8 mouse cellular contexts compared by ENCODE assay signal in genomic region chr9:94537970-94538822, GRCm38 (mm10). TPM values are rescaled to one million over a fixed set of nuclear protein-coding genes. Genes with fewer than 3 reads are reported as not detected.
DNase-seq lines count a peak whose midpoint lies in the region; ATAC-seq lines count a peak whose summit lies in the region.

Gene 1190002N15Rik (minus strand): TSS chr9:94538081.

- H3K4me1 ChIP-seq in embryonic facial prominence, embryonic 11.5 days (ENCODE audit: control insufficient read depth, insufficient read depth, low read length) = no peaks in the 10 kb centered on the region
- peaks cover 34% of the 10 kb centered on the region for H3K4me1 ChIP-seq in limb, embryonic 10.5 days
- peaks cover 21% of the 10 kb centered on the region for H3K4me1 ChIP-seq in midbrain, embryonic 12.5 days

- WGBS in embryonic facial prominence, embryonic 11.5 days = under 1% methylated on average over 51 of the region's 104 CpGs
- WGBS in limb, embryonic 10.5 days = under 1% methylated on average over 76 of the region's 104 CpGs
- WGBS in midbrain, embryonic 12.5 days = under 1% methylated on average over 73 of the region's 104 CpGs

- H3K9ac ChIP-seq in embryonic facial prominence, embryonic 11.5 days (replicated peaks; ENCODE audit: low read length) = peak within 1 kb of the TSS; percentile 75
- H3K9ac ChIP-seq in midbrain, embryonic 12.5 days (replicated peaks) = peak within 1 kb of the TSS; percentile 70

- peak; percentile 95 for DNase-seq in adrenal gland, postnatal 25 days
- peak; percentile 96 for DNase-seq in embryonic facial prominence, embryonic 11.5 days (ENCODE audit: low spot score)
- DNase-seq in heart, adult 11 months = peak; percentile 100
- DNase-seq in kidney, adult 18-20 months = peak; percentile 94
- peak; percentile 95 for DNase-seq in limb, embryonic 10.5 days (ENCODE audit: low spot score)
- DNase-seq in skeletal muscle tissue, adult 2 months (ENCODE audit: low read depth, low spot score) = peak; percentile 90
- DNase-seq in MN1 (ENCODE audit: low spot score) = no peak

- peak; percentile 92 for ATAC-seq in embryonic facial prominence, embryonic 11.5 days (replicated peaks; ENCODE audit: insufficient number of reproducible peaks, low FRiP score, low TSS enrichment, low read depth)
- ATAC-seq in midbrain, embryonic 12.5 days (ENCODE audit: low FRiP score, low read depth) = peak; percentile 92

- no peaks in the 10 kb centered on the region for H3K36me3 ChIP-seq in embryonic facial prominence, embryonic 11.5 days (replicated peaks; ENCODE audit: control insufficient read depth, insufficient read depth, low read depth, low read length)
- H3K36me3 ChIP-seq in limb, embryonic 10.5 days = no peaks in the 10 kb centered on the region
- H3K36me3 ChIP-seq in midbrain, embryonic 12.5 days = no peaks in the 10 kb centered on the region

- H3K4me2 ChIP-seq in embryonic facial prominence, embryonic 11.5 days (ENCODE audit: low read depth, low read length) = peak within 1 kb of the TSS; percentile 93
- H3K4me2 ChIP-seq in midbrain, embryonic 12.5 days (replicated peaks) = peak within 1 kb of the TSS; percentile 86

- H3K27ac ChIP-seq in embryonic facial prominence, embryonic 11.5 days (replicated peaks; ENCODE audit: low read depth, low read length) = peak within 1 kb of the TSS; percentile 91
- peak within 1 kb of the TSS; percentile 96 for H3K27ac ChIP-seq in limb, embryonic 10.5 days
- peak within 1 kb of the TSS; percentile 95 for H3K27ac ChIP-seq in midbrain, embryonic 12.5 days (replicated peaks)

- no peaks in the 10 kb centered on the region for H3K9me3 ChIP-seq in embryonic facial prominence, embryonic 11.5 days (replicated peaks; ENCODE audit: control insufficient read depth, low read length)
- H3K9me3 ChIP-seq in limb, embryonic 10.5 days (replicated peaks) = no peaks in the 10 kb centered on the region
- no peaks in the 10 kb centered on the region for H3K9me3 ChIP-seq in midbrain, embryonic 12.5 days

- peak within 1 kb of the TSS; percentile 64 for H3K4me3 ChIP-seq in embryonic facial prominence, embryonic 11.5 days (ENCODE audit: low read depth, low read length)
- peak within 1 kb of the TSS; percentile 77 for H3K4me3 ChIP-seq in limb, embryonic 10.5 days
- peak within 1 kb of the TSS; percentile 76 for H3K4me3 ChIP-seq in midbrain, embryonic 12.5 days

- no peaks in the 10 kb centered on the region for H3K27me3 ChIP-seq in embryonic facial prominence, embryonic 11.5 days (ENCODE audit: control insufficient read depth, insufficient read depth, low read length)
- H3K27me3 ChIP-seq in limb, embryonic 10.5 days (ENCODE audit: low read depth, poor library complexity, severe bottlenecking) = peaks cover 3% of the 10 kb centered on the region; the same call in 1 of the 2 replicates
- H3K27me3 ChIP-seq in midbrain, embryonic 12.5 days = no peaks in the 10 kb centered on the region

RNA-seq across cellular contexts. Expression of gene 1190002N15Rik, which starts in this region (rescaled TPM):
- total RNA-seq in adrenal gland, postnatal 25 days (2021) = 24.2 and 25.2 TPM in 2 replicates
- 25.7 and 38.7 TPM in 2 replicates for polyA plus RNA-seq in embryonic facial prominence, embryonic 11.5 days (2014; fragmentation: Nextera tagmentation; extraction: Ambion mirVana)
- 5.8 and 6.6 TPM in 2 replicates for polyA plus RNA-seq in limb, embryonic 10.5 days (2016; fragmentation: Nextera tagmentation; extraction: Ambion mirVana)
- 15.9 and 18.6 TPM in 2 replicates for polyA plus RNA-seq in midbrain, embryonic 12.5 days (2016; fragmentation: Nextera tagmentation; extraction: Ambion mirVana)
